Mouse (Mus musculus): ENCODE data around the gene Upk1b.

GRCm38 (mm10) chr16:38730921-38731320 lies 69.2 kb downstream of the Upk1b start:
- TF ChIP-seq POLR2A (IDR thresholded peaks at IDR 0.05; ENCODE audit: borderline replicate concordance, low read depth, low read length) (no peak), CTCF (IDR thresholded peaks at IDR 0.05; ENCODE audit: low read depth, low read length) (no peak)
